Mouse (Mus musculus) kidney, adult 9 months (tissue): ENCODE results near the gene Nbdy.
A peak's percentile ranks its signal among the peaks of the same experiment; 100 is the strongest.

Experiments used
- DNase-seq: peaks from one replicate; pipeline ENCODE4 v3.0.0; 2022

The Nbdy gene

DNA sequence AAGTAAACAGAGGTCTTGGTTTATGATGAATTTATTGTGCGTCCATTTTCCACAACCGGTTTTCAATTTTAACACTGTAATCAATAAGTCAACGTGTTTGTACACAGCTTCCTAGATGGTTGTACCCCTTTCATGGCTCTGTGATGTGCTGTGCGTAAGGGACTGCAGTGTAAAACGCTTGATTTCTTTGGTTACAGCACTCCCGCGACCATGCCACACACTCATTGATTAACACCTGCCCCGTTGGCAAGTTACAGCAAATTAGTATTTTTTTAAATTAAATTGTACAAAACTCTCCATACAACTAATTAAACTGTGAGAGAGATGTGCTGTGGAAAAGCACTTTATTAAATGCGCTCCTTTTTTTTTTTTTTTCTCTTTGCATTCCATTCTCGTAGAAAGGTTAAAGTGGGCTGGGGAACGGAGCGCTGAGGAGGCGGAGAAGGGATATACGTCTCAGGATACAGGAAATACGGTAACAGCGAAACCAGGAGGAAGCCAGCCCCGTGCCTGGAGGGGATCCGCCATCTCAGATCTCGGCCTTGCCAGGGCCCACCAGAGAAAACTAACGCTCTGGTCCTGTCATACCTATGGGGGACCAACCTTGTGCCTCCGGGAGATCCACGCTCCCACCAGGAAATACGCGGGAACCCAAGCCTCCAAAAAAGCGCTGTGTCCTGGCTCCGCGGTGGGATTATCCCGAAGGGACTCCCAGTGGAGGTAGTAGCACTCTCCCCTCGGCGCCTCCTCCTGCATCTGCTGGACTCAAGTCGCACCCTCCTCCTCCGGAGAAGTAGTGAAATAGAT is at the start of gene Nbdy:
Gene Nbdy, plus strand, starts transcription at position 481 of the 807 bp plus-strand sequence.
- DNase-seq: peak; percentile 56

DNA sequence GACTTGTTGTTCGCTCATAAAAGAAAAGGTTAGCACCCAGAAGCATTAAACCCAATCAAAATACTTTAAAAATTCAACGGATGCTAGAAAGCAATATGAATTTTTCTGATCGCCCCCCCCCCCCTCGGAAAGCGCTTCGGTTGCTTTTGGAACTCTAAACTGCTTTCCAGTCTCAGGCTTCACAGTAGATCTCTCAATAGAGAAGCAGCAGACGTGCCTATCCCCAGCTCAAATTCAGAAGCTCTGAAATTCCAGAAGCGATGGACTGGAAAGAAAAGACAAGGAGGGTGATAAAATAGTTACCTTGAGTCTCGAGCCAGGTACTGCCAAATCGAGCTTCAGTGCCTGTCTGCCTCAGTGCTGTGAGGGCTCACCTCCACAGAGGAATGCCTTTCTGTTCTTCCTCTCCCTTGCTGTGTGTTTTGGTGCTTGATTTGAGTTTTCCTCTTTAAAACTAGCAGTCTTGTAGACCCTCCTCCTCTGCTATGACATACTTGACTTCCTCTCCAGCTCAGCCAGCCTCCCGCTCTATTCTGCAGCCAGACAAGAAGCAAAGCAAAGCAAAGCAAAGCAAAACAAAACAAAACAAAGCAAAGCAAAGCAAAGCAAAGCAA is 27.5 kb upstream of the Nbdy start, which contains the start of gene Kctd12b:
Gene Kctd12b, minus strand, starts transcription at position 610 of the 614 bp plus-strand sequence.
- peak; percentile 33 for DNase-seq

DNA sequence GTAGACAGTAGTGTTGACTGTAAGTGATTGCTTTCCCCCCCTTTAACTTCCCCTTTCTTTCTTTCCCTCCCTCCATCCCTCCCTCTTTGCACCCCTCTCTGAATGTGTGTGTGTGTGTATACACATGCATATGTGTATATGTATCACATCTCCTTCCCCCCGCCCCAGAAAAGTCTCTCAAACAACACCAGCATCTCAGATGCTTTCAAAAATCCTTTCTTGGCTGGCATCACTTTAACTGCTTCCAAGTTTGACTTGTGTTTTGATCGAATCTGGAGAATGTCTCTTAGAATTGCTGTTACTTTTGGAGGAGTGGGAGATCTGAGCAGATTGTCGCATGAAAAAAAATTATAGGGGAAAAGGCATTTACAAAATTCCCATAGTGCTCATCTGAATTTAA is 22.9 kb upstream of the Nbdy start:
- DNase-seq: no peak

- peak; percentile 7 for DNase-seq
These were observed 15.7 kb upstream of the Nbdy start for GRCm38 (mm10) chrX:153707735-153708134.

DNA sequence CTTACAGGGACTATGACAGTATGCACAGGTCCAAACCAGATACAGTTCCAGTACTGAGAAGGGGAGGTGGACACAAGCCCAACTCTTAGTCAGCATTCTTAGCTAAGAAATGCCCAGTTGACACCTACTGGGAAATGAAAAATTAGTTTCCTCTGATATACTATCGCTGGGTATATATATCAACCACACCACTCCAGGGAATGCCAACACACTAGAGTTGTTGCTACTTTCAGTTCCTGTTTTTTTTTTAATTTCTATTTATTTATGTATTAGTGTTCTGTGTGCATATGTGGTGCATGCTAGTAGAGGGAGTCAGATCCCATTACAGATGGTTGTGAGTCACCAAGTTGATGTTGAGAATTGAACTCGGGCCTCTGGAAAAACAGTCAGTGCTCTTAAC is 6.7 kb upstream of the Nbdy start:
- no peak for DNase-seq

- peak; percentile 15 for DNase-seq
These were observed 3.8 kb upstream of the Nbdy start for GRCm38 (mm10) chrX:153719602-153720001.

- DNase-seq: no peak
These were observed 1.0 kb downstream of the Nbdy start for GRCm38 (mm10) chrX:153724400-153724799.

DNA sequence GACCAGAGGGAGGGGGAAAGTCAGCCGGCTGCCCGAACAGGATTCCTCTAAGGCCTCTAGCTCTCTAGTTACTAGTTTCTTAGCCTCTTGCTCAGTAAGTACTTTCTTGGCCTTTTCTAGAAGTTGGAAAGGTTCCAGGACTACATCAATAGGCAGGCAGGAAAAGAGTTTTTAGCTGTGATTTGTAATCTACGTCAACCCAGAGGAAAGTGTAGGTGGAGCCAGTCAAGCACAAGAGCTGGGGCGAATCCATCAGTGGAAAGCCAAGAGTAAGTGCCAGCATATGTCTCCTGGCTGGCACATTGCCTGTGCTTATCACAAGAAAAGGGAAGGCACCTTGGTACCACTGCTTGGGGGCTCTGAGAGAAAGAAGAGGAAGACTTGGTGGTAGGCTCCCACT is 12.3 kb downstream of the Nbdy start:
- peak; percentile 17 for DNase-seq

GRCm38 (mm10) chrX:153742493-153742892 is 19.1 kb downstream of the Nbdy start:
- DNase-seq: no peak

DNA sequence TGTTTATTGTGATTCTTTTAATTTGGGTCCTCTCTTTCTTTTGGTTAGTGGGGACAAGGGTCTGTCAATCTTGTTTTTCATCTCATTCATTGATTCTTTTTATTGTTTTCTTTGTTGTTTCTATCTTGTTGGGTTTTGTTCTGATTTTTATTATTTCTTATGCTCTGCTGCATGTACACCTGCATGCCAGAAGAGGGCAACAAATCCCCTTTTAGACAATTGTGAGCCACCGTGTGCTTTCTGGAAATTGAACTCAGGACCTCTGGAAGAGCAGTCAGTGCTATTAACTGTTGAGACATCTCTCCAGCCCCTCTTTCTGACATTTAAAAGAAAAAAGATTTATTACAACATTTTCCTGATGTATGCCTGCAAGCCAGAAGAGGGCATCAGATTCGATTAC is 25.8 kb downstream of the Nbdy start:
- no peak for DNase-seq
